Mouse (Mus musculus) cerebellum, postnatal 14 days (tissue): Measurements from ENCODE around the gene Atp8a1.

Experiments
- DNase-seq, 2 experiments: peaks; one replicate each; pipeline ENCODE4 v3.0.0; 2021; ENCODE audit warnings: mixed read lengths in 2 of 2

Atp8a1 gene

DNA sequence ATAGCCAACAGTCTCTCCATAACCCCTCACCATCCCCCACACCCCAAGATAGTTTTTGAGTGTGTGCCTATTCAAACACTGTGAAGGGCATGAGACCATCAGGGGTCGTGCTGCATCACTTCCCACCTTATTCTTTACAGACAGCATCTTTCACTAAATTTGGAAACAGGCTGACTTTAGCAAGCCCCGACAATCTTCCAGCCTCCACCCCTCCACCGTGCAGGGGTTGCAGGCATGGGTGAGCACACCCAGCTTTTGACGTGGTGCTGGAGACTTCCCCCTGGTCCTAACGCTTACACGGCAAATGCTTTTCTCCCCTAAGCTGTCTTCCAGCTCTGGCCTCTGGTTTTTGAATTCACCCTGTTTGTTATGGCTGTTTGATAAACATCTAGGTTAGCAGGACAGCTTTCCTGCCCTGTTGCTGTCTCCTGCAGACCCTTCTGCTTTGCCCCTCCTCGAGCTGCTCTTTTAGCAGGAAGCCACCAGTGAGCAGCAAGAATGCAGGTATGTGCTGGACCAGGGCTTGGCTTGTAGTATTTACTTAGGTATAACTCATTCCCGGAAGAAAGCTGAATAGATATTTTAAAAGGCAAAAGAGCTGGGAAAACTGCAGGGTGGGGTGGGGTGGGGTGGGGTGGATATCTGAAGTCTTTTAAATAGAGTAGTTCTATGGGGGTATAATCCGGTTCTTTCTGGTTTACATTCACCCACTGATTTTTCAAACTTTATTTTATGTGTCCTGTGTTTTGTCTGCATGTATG lies 218.9 kb downstream of the Atp8a1 start:
- no peak for DNase-seq

DNA sequence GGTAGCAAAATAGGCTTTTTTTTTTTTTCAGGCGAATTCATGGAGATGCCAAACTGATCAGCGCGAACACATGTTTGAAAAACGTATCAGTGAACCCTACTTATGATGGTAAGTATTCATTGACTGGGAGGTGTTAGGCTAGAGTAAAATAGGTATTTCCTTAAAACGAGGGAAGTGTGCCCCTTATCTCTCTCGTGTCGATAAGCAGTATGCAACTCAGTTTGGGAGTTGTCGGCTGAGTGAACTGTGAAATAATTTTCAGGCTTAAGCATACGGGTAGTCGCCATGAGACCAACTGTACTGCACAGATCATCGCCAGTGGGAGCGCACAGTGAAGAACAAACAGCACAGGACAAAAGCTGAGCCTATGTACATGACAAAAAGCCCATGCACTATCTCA lies 226.0 kb downstream of the Atp8a1 start:
- no peak for DNase-seq

DNA sequence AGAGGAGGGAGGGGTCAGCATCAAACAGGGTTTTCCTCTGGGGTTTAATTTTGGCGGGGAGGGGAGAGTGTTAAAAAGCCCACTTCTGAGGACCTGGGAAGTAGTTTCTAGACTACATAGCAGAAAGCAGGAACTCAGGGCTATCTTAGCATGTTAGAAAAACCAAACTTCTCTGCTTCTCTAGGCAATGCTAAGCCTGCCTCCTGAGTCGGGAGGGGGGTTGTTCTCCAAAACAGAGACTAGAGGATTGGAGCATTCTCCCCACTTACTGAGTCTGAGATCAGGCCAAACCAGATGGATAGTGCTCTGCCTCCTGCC lies 237.8 kb downstream of the Atp8a1 start:
- DNase-seq: no peak

DNA sequence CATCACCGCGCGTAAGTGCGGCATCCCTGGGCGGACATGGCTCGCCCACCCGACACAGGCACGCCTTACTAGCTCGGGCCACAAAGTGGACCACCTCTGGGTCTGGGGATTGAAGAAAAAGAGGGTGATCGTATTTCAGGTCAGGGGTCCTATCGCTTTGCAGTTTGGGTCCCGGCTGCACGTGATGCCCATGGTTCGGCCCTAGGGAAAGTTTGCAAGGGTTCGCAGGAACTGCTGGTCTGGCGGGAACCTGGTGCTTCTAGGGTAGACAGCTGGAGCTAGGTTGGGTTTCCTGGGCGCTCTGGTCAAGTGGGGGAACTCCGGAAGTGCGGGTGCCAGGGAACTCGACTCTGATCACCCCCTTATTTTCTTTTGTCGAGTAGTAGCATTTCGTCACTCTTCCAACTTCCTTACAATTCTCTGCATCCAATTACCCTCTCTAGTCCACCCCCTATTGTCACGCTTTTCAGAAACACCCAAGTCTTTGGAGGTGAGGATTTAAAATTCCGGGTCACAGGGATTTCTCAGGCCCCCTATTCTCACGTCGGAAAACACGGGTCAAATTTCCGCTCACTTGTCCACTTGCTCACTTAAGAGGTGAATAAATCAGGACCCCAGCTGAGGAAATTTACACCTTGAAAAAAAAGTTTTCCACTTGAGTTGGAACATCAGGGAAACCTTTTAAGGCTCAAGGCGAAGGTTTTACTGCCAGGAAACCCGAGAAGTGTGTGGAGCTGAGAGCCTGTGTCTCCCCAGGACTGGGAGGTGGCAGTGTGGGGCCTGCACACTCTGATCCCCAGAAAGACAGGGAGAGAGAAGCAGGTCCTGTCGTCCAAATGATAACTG lies 238.3 kb downstream of the Atp8a1 start:
- no peak for DNase-seq

DNA sequence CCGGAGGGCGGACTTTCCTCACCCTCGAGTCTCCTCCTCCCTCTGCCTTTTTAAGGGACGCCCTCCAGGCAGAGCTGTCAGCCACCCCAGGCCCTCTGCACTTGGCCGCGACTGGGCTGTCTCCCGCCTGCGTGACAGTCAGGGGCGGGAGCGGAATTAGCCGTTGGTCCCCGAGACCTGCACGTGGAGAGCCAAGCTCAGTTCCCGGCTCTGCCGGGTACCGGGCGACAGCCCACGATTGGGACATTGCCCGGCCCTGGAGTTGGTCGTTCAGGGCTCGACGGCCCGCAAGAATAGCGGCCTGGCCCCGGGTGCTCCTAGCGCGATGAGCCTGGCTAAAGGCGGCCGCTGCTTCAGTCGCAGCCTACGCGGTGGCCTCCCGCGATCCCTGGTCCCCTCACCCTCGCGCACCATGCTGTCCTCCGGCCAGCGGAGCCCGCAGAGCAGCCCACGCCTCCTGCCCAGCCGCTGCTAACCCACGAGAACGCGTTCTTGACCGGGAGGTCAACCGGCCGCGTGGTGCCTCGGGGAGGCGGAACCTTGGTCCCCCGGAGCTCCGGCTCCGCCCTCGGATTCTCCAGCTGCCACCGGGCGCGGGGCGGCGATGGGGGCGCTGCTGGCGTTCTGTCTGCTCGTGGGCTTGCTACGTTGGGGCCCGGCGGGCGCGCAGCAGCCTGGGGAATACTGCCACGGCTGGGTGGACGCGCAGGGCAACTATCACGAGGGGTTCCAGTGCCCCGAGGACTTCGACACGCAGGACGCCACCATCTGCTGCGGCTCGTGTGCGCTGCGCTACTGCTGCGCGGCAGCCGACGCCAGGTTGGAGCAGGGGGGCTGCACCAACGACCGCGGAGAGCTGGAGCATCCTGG lies 239.2 kb downstream of the Atp8a1 start, which contains the start of gene Shisa3:
Gene Shisa3 (plus strand): TSS at position 79 of the 870 bp plus-strand sequence.
- peak; percentile 15 to 32 for DNase-seq

DNA sequence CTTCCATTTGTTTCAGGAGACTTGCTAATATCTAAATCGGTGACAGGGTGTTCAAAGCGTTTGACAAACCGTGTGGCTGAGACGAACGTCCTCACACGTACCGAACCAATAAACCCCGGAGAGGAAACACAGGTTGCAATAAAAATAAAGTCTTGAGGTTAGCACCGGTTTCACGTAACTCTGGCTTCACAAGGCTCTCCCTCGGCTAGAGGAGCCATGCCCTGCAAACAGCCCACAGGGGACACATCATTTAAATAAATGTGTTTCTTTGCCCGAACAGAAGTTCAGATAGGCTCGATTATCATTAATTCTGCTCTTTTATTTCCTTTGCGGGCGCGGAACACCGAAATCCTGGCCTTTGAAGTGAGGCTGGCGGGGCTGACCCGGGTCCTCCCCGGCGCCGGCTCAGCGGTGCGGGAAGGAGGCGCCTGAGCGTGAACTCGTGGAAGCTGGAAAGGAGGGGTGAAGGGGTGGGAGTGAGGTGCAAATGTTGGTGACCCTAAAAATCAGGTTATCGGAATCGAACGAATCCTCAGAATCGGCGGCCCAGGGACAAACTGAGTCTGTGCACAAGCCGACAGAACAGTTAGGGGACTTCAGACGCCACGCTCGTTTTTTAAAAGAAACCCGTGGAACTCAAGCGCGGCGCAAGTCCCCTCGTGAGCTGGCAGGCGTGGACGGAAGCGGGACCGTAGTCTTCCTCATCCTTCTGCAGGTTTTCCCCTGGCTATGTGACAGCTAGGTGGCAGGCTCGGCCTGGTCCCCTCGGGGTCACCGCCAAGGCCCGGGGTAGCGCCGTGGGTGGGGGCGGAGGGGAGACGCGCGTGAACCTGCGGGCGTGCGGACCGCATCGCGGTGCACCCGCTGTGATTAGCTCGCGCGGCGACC lies 240.1 kb downstream of the Atp8a1 start:
- DNase-seq: peak; percentile 32 to 59

DNA sequence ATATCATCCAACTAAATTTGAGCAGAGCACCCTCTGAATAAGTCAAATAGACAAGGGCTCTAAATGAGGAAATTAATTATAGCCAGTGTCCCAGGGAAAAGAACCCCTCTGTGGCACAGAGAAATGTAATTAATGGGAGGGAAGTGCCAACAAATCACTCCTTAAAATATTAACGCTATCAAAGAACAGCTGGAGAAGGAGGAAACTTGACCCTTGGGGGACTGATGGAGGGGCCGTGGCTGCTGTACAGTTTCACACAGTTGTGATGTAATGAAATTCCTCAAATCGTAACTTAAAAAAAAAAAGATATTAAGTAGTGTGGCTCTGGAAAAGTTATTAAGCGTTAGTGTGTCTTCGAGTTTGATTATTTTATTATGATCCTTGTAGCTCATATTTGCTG lies 241.3 kb downstream of the Atp8a1 start:
- DNase-seq: no peak

DNA sequence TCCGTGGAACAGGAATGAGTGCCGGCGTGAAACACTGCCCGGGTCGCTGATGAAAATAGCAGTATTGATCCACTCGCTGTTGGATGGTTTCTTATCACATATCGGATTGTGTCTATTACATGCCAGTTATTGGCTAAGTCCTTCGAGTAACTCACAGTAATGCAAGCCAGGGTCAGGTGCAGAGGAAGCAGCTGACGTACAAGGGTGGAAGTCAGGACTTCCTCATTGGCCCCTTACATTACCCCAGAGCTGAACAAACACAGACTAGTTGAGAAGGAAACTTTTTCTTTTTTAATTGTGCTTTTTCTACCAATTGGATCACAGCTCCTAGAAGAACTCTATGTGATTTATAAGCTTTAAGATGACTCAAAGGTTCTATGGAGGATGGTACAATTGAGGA lies 247.3 kb downstream of the Atp8a1 start:
- DNase-seq: no peak

DNA sequence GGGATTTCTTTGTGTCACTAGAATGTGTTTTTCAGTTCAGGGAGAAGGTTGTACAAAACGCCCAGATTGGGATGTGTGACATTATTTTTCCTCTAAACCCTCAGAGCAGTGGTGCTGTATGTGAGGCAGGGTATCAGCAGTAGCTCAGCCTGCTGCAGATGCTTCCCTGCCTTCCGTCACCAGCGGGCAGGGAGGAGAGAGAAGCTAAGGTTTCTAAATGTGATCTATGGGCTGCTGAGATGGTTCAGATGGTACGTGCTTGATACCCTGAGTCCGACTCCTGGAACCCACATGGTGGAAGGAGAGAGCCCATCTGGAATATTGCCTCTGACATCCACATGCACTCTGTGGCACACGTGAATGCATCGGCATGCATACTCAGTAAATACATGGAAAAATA lies 251.6 kb downstream of the Atp8a1 start:
- no peak for DNase-seq

DNA sequence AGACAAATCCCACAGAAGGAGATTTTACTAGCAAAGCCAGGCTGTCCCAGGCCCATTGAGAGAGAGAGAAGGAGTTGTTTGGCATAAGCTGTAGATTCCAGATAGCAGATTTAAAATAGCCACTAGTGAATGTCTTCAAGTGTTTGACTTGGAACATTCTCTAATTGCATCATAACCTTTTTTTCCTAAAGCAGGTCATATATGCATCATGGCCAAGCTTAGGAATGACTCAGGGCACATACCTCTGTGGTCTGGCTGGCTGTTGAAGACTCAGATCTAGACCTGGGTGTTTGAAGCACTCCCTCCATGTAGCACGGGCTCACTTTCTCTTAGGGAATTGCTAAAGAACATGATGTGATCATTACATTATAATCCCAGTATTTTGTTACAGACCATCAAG lies 252.2 kb downstream of the Atp8a1 start:
- DNase-seq: no peak

DNA sequence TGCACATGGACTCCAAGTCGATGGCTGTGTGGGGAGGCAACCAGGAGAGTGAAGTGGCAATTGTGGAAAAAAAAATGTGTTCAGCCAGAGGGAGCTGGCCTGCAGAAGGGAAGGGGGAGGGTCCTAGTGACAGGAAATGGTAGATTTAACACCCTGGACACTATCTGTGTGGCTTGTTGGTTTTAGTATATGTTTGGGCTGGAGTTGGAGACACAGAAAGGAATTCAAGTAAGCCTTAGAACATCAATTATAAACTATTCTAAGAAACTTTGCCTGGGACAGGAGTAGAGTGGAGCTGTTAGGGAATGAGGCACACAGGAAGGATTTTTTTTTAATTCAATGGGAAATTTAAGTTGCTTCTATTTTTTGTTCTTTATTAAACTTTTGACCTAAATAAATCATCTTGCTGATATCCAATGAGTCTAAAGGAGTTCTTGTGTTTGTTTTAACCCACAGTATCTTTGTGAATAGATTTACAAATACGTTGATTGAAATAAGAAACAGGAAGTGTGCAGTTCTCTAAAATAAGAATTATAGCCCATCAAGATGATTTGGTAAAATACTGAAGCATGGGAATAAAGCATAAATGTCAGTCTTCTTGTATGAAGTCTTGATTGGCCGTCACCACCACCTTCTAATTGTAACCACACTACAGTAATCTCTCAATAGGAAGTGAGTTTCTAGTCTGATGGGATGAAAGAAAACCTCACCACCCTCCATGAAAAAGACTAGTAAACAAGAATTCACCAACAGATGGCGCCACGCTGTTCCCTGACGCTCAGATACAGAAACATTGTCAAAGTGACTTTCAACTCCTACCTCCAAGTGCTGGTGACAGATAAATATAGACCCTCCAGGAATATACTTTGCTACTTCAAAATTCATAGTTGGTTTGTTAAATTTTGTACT lies 267.3 kb downstream of the Atp8a1 start:
- no peak for DNase-seq

DNA sequence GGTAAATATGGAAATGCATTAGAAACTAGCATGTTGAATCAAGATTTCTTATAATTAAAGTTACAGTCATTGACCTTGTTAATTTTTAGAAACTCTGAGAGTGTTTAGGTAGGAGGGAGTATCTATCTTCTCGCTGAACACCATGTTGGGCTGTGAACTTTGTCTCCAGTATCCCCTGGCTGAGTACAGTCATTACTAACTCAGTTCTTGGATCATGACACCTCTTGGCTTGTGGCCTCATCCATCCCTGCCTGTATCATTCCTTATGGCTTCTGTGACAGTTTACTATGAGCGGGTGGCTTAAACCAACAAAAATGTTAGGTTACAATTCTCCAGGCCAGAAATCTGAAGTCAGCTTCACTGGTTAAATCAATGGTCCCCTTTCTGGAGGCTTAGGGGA lies 271.5 kb downstream of the Atp8a1 start:
- DNase-seq: no peak

DNA sequence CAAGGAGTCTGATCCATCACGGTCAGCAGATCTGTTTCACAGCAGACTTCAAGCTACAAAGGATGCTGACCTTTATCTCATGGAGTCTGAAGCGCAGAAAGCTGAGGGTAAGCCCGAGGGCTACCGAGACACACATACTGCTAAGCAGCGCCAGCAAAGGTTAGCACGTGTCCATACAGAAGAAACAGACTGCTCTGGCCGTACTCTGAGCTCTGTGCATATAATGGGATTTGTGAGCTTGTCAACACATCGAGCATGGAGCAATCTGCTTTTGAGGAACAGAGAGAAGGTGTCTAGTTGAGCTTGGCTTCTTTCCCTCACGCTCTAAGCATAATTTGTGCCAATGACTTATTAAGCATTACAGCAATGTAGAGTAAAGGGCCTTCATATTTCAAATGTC lies 273.2 kb downstream of the Atp8a1 start:
- no peak for DNase-seq

DNA sequence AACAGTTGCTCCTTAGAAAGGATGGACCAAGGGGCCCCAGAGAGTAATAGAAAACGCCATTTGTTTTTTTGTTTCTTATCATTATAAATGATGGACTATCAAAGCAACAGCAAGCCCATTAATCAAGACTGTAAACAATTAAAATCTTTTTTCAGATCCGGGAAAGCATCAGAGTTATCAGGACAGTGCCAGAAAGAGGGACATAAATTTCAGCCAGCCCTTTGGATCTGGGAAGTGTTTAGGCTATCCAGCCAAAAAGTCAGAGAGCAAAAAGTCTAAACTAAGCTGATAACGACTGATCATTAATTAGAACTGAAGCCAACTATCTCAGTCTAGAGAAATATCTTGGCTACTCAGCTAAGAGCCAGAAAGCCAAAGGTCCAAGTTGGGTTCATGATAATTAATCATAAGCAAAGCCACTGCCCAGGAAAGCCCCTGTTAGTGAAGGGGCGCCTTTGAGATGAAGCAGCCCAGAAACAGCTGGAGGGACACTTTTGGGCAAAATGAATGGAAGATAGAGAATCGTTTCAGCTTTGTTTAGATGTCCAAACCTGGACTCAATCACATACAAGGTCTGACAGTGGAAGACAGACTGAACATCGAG lies 274.6 kb downstream of the Atp8a1 start:
- no peak for DNase-seq
